Mouse (Mus musculus): Measurements from ENCODE around the gene Spo11. TPM values are rescaled to one million over a fixed set of nuclear protein-coding genes. Genes with fewer than 3 reads are reported as not detected.

Gene Spo11
- polyA plus RNA-seq (2015; fragmentation: Nextera tagmentation; extraction: Ambion mirVana): 0.07 and 0.09 TPM in 2 replicates

GRCm38 (mm10) chr2:172977409-172978130 lies at the start of gene Spo11:
TSS of gene Spo11 (plus strand) at chr2:172977700.
- Histone ChIP-seq H3K4me1 (ENCODE audit: insufficient read depth) (peaks cover 10% of the 10 kb centered on the region; the same call in 1 of the 2 replicates), H3K4me3 (ENCODE audit: low read depth, low read length) (no peak within 1 kb of the TSS), H3K27ac (ENCODE audit: low read depth) (peak within 1 kb of the TSS; percentile 62; the same call in 1 of the 2 replicates), H3K36me3 (replicated peaks; ENCODE audit: insufficient read depth, low read length) (no peaks in the 10 kb centered on the region), H3K4me2 (ENCODE audit: low read depth, low read length) (peak within 1 kb of the TSS; percentile 38; the same call in 1 of the 2 replicates), H3K9me3 (ENCODE audit: low read length) (no peaks in the 10 kb centered on the region), H3K9ac (replicated peaks) (peak within 1 kb of the TSS; percentile 26), H3K27me3 (ENCODE audit: insufficient read depth, low read length) (no peaks in the 10 kb centered on the region)
- TF ChIP-seq CTCF (IDR thresholded peaks at IDR 0.05; ENCODE audit: low read depth): no peak
- no peak for TF ChIP-seq EP300 (IDR thresholded peaks at IDR 0.05; ENCODE audit: low read depth)
- WGBS (ENCODE audit: insufficient replicate concordance): 20% methylated on average over 13 of the region's 14 CpGs
- peak; percentile 54 for ATAC-seq
- DNase-seq: peak; percentile 44

DNA sequence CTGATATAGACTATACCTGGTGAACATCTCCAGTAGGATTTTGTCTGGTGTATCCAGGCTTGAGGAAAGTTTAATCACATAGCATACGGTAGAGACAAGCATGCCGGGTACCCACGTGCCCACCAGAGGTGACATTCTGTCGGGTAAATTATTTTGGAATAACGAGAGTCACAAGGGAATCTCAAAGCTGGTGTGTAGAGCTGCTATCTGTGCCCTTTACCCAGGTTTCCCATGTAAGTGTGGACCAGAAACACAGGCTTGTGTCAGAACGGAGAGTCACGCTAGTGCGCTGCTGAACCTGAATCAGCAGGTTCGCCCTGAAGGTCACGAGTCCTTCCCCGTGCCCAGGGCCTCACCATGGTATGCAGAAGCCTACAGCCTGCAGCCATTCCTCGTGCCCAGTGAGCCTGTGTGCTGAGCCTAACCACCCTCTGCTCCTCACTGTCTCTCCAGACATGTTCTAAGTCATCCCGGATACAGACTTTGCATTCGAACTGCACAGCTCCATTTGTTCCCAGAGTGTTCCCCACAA lies 47.5 kb upstream of the Spo11 start:
- H3K4me2 ChIP-seq (ENCODE audit: low read depth, low read length): no peak overlapping the region
- no peak for TF ChIP-seq CTCF (IDR thresholded peaks at IDR 0.05; ENCODE audit: low read depth)
- no peak for TF ChIP-seq EP300 (IDR thresholded peaks at IDR 0.05; ENCODE audit: low read depth)
- peaks cover 23% of the 10 kb centered on the region for H3K27me3 ChIP-seq (ENCODE audit: insufficient read depth, low read length)
- H3K36me3 ChIP-seq (replicated peaks; ENCODE audit: insufficient read depth, low read length): no peaks in the 10 kb centered on the region
- H3K9ac ChIP-seq (replicated peaks): no peak overlapping the region
- 77% methylated on average over 14 of the region's 14 CpGs for WGBS (ENCODE audit: insufficient replicate concordance)
- DNase-seq (no peak), ATAC-seq (no peak)
- H3K27ac ChIP-seq (ENCODE audit: low read depth): no peak overlapping the region
- H3K9me3 ChIP-seq (ENCODE audit: low read length): no peaks in the 10 kb centered on the region
- H3K4me3 ChIP-seq (ENCODE audit: low read depth, low read length): no peak overlapping the region
- peaks cover 9% of the 10 kb centered on the region; the same call in 1 of the 2 replicates for H3K4me1 ChIP-seq (ENCODE audit: insufficient read depth)

DNA sequence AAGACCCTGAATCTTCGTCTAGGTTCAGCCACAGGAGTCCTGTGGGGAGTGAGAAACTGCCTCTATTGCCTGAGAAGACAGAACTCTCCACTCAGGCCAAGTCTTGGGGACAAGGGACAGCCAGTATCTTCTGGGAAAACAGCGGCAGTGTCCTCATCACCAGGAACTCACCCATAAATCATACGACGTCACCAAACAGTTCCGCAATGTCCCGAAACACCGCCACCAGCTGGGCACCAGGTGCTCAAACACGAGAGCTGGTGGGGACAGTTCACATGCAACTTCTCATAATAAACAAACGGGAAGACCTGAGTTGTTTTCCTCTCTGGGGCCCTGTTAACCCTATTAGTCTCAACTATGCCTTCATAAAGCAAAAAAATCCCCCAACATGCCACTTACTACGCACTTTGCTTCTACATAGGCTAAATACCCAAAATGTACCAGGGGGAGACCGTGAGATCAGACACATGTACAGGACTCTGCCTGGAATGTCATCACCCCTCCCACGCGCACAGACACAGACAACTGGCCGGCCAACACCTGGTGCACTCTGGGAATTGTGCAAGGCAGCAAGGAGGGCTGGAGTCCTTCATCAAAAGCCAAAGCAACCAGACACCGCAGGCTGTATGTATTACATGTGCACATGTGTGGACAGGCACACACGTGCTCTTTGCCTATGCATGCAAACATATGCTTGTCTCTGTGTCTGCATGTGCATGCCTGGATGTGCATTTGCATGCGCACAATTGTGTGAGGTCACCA lies 46.2 kb upstream of the Spo11 start:
- H3K27me3 ChIP-seq (ENCODE audit: insufficient read depth, low read length): peaks cover 32% of the 10 kb centered on the region

DNA sequence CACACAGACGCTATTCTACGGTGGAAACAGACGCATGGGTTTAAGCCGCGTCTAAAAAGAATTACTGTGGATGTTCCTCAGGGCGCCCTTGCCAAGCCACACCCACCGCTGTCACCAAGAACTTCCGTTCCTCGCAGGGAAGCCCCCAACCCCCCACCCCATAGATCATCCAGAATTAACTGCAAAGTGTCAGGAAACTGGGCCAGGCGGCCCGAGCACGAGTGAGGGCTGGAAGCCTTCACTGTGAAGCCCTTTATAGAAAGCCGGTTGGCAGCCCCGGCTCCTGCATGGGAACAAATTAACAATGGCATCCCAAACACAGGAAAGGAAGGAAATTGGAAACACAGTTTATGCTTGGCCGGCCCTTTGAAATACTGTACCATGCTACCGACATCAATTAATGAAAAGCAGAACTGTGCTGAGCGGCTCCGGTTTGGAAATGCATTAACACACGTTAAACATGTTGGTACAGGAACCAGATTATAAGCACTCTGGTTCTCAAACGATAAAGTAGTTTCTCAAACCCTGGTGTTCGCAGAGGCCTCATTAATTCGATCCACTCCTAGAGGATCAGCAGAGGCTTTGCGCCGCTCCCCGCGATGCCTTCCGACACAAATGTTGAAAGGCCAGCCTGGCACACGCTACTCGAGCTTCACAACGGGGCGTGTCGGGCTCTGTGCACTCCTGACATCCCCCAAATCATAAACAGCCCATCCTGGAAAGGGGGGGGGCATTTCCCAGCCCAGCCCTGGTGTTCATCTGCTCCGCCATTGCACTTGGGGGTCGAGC lies 43.7 kb upstream of the Spo11 start:
- ATAC-seq (no peak), DNase-seq (no peak)
- H3K4me3 ChIP-seq (ENCODE audit: low read depth, low read length): no peak overlapping the region
- no peaks in the 10 kb centered on the region for H3K36me3 ChIP-seq (replicated peaks; ENCODE audit: insufficient read depth, low read length)
- no peaks in the 10 kb centered on the region for H3K9me3 ChIP-seq (ENCODE audit: low read length)
- H3K4me1 ChIP-seq (ENCODE audit: insufficient read depth): peaks cover 13% of the 10 kb centered on the region; the same call in 1 of the 2 replicates
- H3K27me3 ChIP-seq (ENCODE audit: insufficient read depth, low read length): peaks cover 56% of the 10 kb centered on the region
- H3K27ac ChIP-seq (ENCODE audit: low read depth): no peak overlapping the region
- 11% methylated on average over 34 of the region's 34 CpGs for WGBS (ENCODE audit: insufficient replicate concordance)
- TF ChIP-seq EP300 (IDR thresholded peaks at IDR 0.05; ENCODE audit: low read depth): no peak
- no peak for TF ChIP-seq CTCF (IDR thresholded peaks at IDR 0.05; ENCODE audit: low read depth)
- H3K4me2 ChIP-seq (ENCODE audit: low read depth, low read length): peak overlapping the region; percentile 19; the same call in 1 of the 2 replicates
- no peak overlapping the region for H3K9ac ChIP-seq (replicated peaks)

More for the DNA sequence above, 46.2 kb upstream of the Spo11 start:
- Histone ChIP-seq H3K36me3 (replicated peaks; ENCODE audit: insufficient read depth, low read length) (no peaks in the 10 kb centered on the region), H3K27ac (ENCODE audit: low read depth) (no peak overlapping the region), H3K9ac (replicated peaks) (no peak overlapping the region), H3K4me1 (ENCODE audit: insufficient read depth) (peaks cover 13% of the 10 kb centered on the region; the same call in 1 of the 2 replicates), H3K4me2 (ENCODE audit: low read depth, low read length) (no peak overlapping the region), H3K9me3 (ENCODE audit: low read length) (no peaks in the 10 kb centered on the region), H3K4me3 (ENCODE audit: low read depth, low read length) (no peak overlapping the region)
- ATAC-seq (no peak), DNase-seq (no peak)
- WGBS (ENCODE audit: insufficient replicate concordance): 71% methylated on average over 17 of the region's 17 CpGs
- TF ChIP-seq EP300 (IDR thresholded peaks at IDR 0.05; ENCODE audit: low read depth) (no peak), CTCF (IDR thresholded peaks at IDR 0.05; ENCODE audit: low read depth) (no peak)

- DNase-seq (no peak), ATAC-seq (no peak)
- TF ChIP-seq EP300 (IDR thresholded peaks at IDR 0.05; ENCODE audit: low read depth): no peak
- TF ChIP-seq CTCF (IDR thresholded peaks at IDR 0.05; ENCODE audit: low read depth): no peak
- Histone ChIP-seq H3K9me3 (ENCODE audit: low read length) (no peaks in the 10 kb centered on the region), H3K27me3 (ENCODE audit: insufficient read depth, low read length) (peaks cover 62% of the 10 kb centered on the region), H3K4me1 (ENCODE audit: insufficient read depth) (peaks cover 13% of the 10 kb centered on the region; the same call in 1 of the 2 replicates), H3K4me3 (ENCODE audit: low read depth, low read length) (no peak overlapping the region), H3K36me3 (replicated peaks; ENCODE audit: insufficient read depth, low read length) (no peaks in the 10 kb centered on the region), H3K4me2 (ENCODE audit: low read depth, low read length) (no peak overlapping the region), H3K27ac (ENCODE audit: low read depth) (no peak overlapping the region), H3K9ac (replicated peaks) (no peak overlapping the region)
- 13% methylated on average over 8 of the region's 8 CpGs for WGBS (ENCODE audit: insufficient replicate concordance)
Measured at GRCm38 (mm10) chr2:172934420-172934788, 43.1 kb upstream of the Spo11 start.
